Mouse (Mus musculus): ENCODE measurements around the gene Pcx. TPM values are rescaled to one million over a fixed set of nuclear protein-coding genes. Genes with fewer than 3 reads are reported as not detected.

The Pcx gene
- total and polyA plus RNA-seq, 2 experiments from 2014 or later: 50.5 to 84.0 TPM

GRCm38 (mm10) chr19:4619461-4619860 is 109.2 kb downstream of the Pcx start:
- Histone ChIP-seq H3K4me1 (ENCODE audit: insufficient read depth, low read length) (peaks cover 9% of the 10 kb centered on the region), H3K9me3 (ENCODE audit: low read length) (no peaks in the 10 kb centered on the region), H3K36me3 (ENCODE audit: insufficient read depth, low read length) (peaks cover 25% of the 10 kb centered on the region), H3K27me3 (ENCODE audit: insufficient read depth, low read length) (no peaks in the 10 kb centered on the region), H3K27ac (no peak overlapping the region), H3K4me2 (ENCODE audit: low read depth, low read length) (no peak overlapping the region), H3K9ac (replicated peaks; ENCODE audit: low read length) (no peak overlapping the region), H3K4me3 (ENCODE audit: low read length) (no peak overlapping the region)
- DNase-seq (ENCODE audit: low spot score) (no peak), ATAC-seq (no peak)
- no peak for TF ChIP-seq CTCF (IDR thresholded peaks at IDR 0.05; ENCODE audit: low read depth)
- WGBS: 77% methylated on average over 10 of the region's 10 CpGs

- no peak for TF ChIP-seq CTCF (IDR thresholded peaks at IDR 0.05; ENCODE audit: low read depth)
- no peak overlapping the region for H3K4me2 ChIP-seq (ENCODE audit: low read depth, low read length)
Observed at GRCm38 (mm10) chr19:4620721-4621120, 110.4 kb downstream of the Pcx start.

DNA sequence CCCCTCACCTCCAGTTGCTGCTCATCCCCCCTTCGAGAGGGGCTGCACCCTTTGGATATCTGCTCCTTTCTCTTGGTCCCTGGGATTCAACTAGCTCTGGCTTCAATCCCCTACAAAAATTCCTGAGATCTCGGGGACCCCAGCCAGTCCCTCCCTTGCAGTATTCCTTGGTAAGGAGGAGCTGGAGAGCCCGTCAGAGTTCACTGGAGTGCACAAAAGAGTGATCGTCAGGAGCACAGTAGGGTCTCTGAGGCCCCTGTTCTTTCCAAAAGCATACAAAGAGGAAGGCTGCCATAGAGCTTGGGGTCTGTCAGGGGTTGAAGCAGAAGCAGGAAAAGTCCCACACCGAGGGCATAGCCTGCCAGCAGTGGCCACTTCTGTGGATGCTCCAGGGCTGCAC is 112.5 kb downstream of the Pcx start:
- peaks cover 25% of the 10 kb centered on the region for H3K36me3 ChIP-seq (ENCODE audit: insufficient read depth, low read length)
- TF ChIP-seq CTCF (IDR thresholded peaks at IDR 0.05; ENCODE audit: low read depth): no peak
- peaks cover 10% of the 10 kb centered on the region; the same call in 1 of the 2 replicates for H3K4me1 ChIP-seq (ENCODE audit: insufficient read depth, low read length)
- no peak for DNase-seq (ENCODE audit: low spot score)
- no peak for ATAC-seq
- WGBS: 56% methylated on average over 5 of the region's 5 CpGs
- no peak overlapping the region for H3K4me2 ChIP-seq (ENCODE audit: low read depth, low read length)
- H3K4me3 ChIP-seq (ENCODE audit: low read length): no peak overlapping the region
- no peaks in the 10 kb centered on the region for H3K27me3 ChIP-seq (ENCODE audit: insufficient read depth, low read length)
- no peak overlapping the region for H3K9ac ChIP-seq (replicated peaks; ENCODE audit: low read length)
- no peaks in the 10 kb centered on the region for H3K9me3 ChIP-seq (ENCODE audit: low read length)
- no peak overlapping the region for H3K27ac ChIP-seq

More at GRCm38 (mm10) chr19:4620721-4621120, 110.4 kb downstream of the Pcx start:
- Histone ChIP-seq H3K27me3 (ENCODE audit: insufficient read depth, low read length) (no peaks in the 10 kb centered on the region), H3K36me3 (ENCODE audit: insufficient read depth, low read length) (peaks cover 25% of the 10 kb centered on the region), H3K9ac (replicated peaks; ENCODE audit: low read length) (no peak overlapping the region), H3K9me3 (ENCODE audit: low read length) (no peaks in the 10 kb centered on the region), H3K4me1 (ENCODE audit: insufficient read depth, low read length) (peaks cover 11% of the 10 kb centered on the region; the same call in 1 of the 2 replicates), H3K4me3 (ENCODE audit: low read length) (no peak overlapping the region), H3K27ac (no peak overlapping the region)
- DNase-seq (ENCODE audit: low spot score) (no peak), ATAC-seq (no peak)
- WGBS: 90% methylated on average over 7 of the region's 7 CpGs

DNA sequence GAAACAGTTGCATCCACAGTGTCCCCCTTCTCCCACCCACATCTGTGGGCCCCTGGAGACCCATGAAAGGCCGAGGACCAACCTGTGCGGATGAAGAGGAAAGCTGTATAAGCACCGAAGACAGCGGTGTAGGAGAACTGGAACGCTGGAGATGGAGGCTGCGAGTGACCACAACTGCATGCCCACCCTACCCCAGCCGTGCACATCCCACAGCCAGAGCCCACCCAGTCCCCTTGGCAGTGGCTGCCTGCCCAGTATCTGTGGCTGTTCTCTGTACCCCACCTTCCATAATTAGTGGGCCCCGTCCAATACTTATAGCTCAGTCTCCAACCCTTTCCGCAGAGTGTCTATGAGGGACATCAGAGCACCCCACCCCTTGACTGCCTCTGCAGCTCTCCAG is 113.1 kb downstream of the Pcx start:
- Histone ChIP-seq H3K4me3 (ENCODE audit: low read length) (no peak overlapping the region), H3K27ac (no peak overlapping the region), H3K9ac (replicated peaks; ENCODE audit: low read length) (no peak overlapping the region), H3K4me1 (ENCODE audit: insufficient read depth, low read length) (peaks cover 10% of the 10 kb centered on the region; the same call in 1 of the 2 replicates), H3K9me3 (ENCODE audit: low read length) (no peaks in the 10 kb centered on the region), H3K27me3 (ENCODE audit: insufficient read depth, low read length) (no peaks in the 10 kb centered on the region), H3K36me3 (ENCODE audit: insufficient read depth, low read length) (peaks cover 25% of the 10 kb centered on the region), H3K4me2 (ENCODE audit: low read depth, low read length) (no peak overlapping the region)
- WGBS: 96% methylated on average over 9 of the region's 9 CpGs
- ATAC-seq (no peak), DNase-seq (ENCODE audit: low spot score) (no peak)
- no peak for TF ChIP-seq CTCF (IDR thresholded peaks at IDR 0.05; ENCODE audit: low read depth)

DNA sequence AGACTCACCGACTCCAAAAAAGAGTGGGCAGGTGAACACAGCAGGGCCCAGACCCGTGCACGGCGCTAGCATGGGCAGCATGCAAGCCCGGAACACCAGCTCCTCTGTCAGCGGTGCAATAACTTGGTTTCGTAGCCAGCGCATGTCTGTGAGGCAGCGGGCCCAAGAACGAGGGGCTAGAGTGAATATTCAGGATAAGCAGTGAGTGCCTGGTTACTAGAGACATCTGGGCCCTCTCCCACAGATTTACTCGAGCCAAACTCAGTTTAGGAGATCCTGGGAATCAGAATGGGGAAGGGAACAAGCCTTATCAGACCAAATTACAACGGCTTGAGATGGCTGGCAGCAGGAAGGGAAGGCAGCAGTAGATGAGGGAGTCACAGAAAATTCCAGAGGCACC is 113.7 kb downstream of the Pcx start:
- H3K27ac ChIP-seq: no peak overlapping the region
- ATAC-seq (no peak), DNase-seq (ENCODE audit: low spot score) (no peak)
- H3K9ac ChIP-seq (replicated peaks; ENCODE audit: low read length): no peak overlapping the region
- TF ChIP-seq CTCF (IDR thresholded peaks at IDR 0.05; ENCODE audit: low read depth): no peak
- H3K9me3 ChIP-seq (ENCODE audit: low read length): no peaks in the 10 kb centered on the region
- H3K4me1 ChIP-seq (ENCODE audit: insufficient read depth, low read length): peaks cover 10% of the 10 kb centered on the region; the same call in 1 of the 2 replicates
- no peak overlapping the region for H3K4me3 ChIP-seq (ENCODE audit: low read length)
- H3K36me3 ChIP-seq (ENCODE audit: insufficient read depth, low read length): peaks cover 25% of the 10 kb centered on the region
- WGBS: 88% methylated on average over 12 of the region's 12 CpGs
- H3K4me2 ChIP-seq (ENCODE audit: low read depth, low read length): no peak overlapping the region
- H3K27me3 ChIP-seq (ENCODE audit: insufficient read depth, low read length): no peaks in the 10 kb centered on the region

- peaks cover 10% of the 10 kb centered on the region; the same call in 1 of the 2 replicates for H3K4me1 ChIP-seq (ENCODE audit: insufficient read depth, low read length)
- TF ChIP-seq CTCF (IDR thresholded peaks at IDR 0.05; ENCODE audit: low read depth): no peak
- no peaks in the 10 kb centered on the region for H3K27me3 ChIP-seq (ENCODE audit: insufficient read depth, low read length)
- H3K4me3 ChIP-seq (ENCODE audit: low read length): peak overlapping the region; percentile 85
- H3K36me3 ChIP-seq (ENCODE audit: insufficient read depth, low read length): peaks cover 25% of the 10 kb centered on the region
- H3K27ac ChIP-seq: peak overlapping the region; percentile 95
- peak overlapping the region; percentile 94 for H3K4me2 ChIP-seq (ENCODE audit: low read depth, low read length)
- H3K9ac ChIP-seq (replicated peaks; ENCODE audit: low read length): peak overlapping the region; percentile 81
- ATAC-seq (no peak), DNase-seq (ENCODE audit: low spot score) (no peak)
- 22% methylated on average over 4 of the region's 4 CpGs for WGBS
- no peaks in the 10 kb centered on the region for H3K9me3 ChIP-seq (ENCODE audit: low read length)
Observed at GRCm38 (mm10) chr19:4624406-4625178, 114.3 kb downstream of the Pcx start.
